Mouse (Mus musculus) G1E (cell line): ENCODE data around the gene Pbp2.

Experiments used
- CTCF ChIP-seq: IDR thresholded peaks from 2 replicates; pipeline ENCODE4 v1.5.1; 2012; ENCODE audit warnings: low read depth, low read length, inconsistent platforms, mixed read lengths
- POLR2AphosphoS5 ChIP-seq: IDR thresholded peaks from 2 replicates; pipeline ENCODE4 v1.6.1; 2012; ENCODE audit warnings: low read depth, low read length, inconsistent platforms; ENCODE audit not compliant: insufficient replicate concordance
- TAL1 ChIP-seq: conservative IDR thresholded peaks from 2 replicates; pipeline ENCODE4 v1.6.1; 2012; ENCODE audit warnings: low read depth, low read length, inconsistent platforms, mixed read lengths

GRCm38 (mm10) chr6:135336376-135336775 lies 26.2 kb upstream of the Pbp2 start:
- TF ChIP-seq CTCF (no peak), TAL1 (no peak), POLR2AphosphoS5 (no peak)
